Mouse (Mus musculus) C2C12 (cell line): Measurements from ENCODE around the gene Gramd1b. TPM values are rescaled to one million over a fixed set of nuclear protein-coding genes. Genes with fewer than 3 reads are reported as not detected.

Experiments used
- H3K27me3 ChIP-seq: one replicate; pipeline ENCODE4 v1.6.1; 2011; ENCODE audit not compliant: control insufficient read depth, insufficient read depth, insufficient read length
- H3K36me3 ChIP-seq: one replicate; pipeline ENCODE4 v1.6.1; 2011; ENCODE audit not compliant: control insufficient read depth, insufficient read depth
- H3K4me3 ChIP-seq: one replicate; pipeline ENCODE4 v1.5.1; 2011; ENCODE audit warnings: mild to moderate bottlenecking, control low read depth; ENCODE audit not compliant: poor library complexity, insufficient read depth, severe bottlenecking
- H3K79me2 ChIP-seq: one replicate; pipeline ENCODE4 v1.6.1; 2011; ENCODE audit not compliant: control insufficient read depth, insufficient read depth
- H3K79me3 ChIP-seq: one replicate; pipeline ENCODE4 v1.6.1; 2011; ENCODE audit warnings: low read depth, control low read depth
- H3ac ChIP-seq: one replicate; pipeline ENCODE3; 2011; ENCODE audit warnings: low read depth; ENCODE audit not compliant: control insufficient read depth, insufficient read length
- CEBPB ChIP-seq: IDR thresholded peaks from one replicate; pipeline ENCODE4 v1.6.1; 2011; ENCODE audit warnings: low read depth, mild to moderate bottlenecking, control low read depth, moderate library complexity
- CTCF ChIP-seq: IDR thresholded peaks from one replicate; pipeline ENCODE4 v1.5.1; 2011; ENCODE audit not compliant: control insufficient read depth, insufficient read depth, insufficient read length
- FOSL1 ChIP-seq: IDR thresholded peaks from one replicate; pipeline ENCODE4 v1.8.0; 2011; ENCODE audit warnings: mild to moderate bottlenecking, low read length; ENCODE audit not compliant: poor library complexity, insufficient read depth, severe bottlenecking
- MAX ChIP-seq: IDR thresholded peaks from one replicate; pipeline ENCODE4 v1.6.1; 2011; ENCODE audit warnings: mild to moderate bottlenecking, control low read depth
- MYOD1 ChIP-seq: IDR thresholded peaks from one replicate; pipeline ENCODE4 v1.6.1; 2011; ENCODE audit warnings: low read depth; ENCODE audit not compliant: control insufficient read depth, insufficient read length
- MYOG ChIP-seq: IDR thresholded peaks from one replicate; pipeline ENCODE4 v1.6.1; 2011; ENCODE audit not compliant: control insufficient read depth, insufficient read length; ENCODE audit errors: extremely low read depth
- USF1 ChIP-seq: IDR thresholded peaks from one replicate; pipeline ENCODE4 v1.6.1; 2011; ENCODE audit warnings: low read depth, mild to moderate bottlenecking, control low read depth, moderate library complexity
- polyA plus RNA-seq: library from polyadenylated mRNA; unstranded; fragments of >200 nt; fragmentation: generic; extraction: Trizol; gene quantifications from one replicate; pipeline ENCODE4 v1.2.1, GENCODE M21; 2012; ENCODE audit warnings: missing spikeins

The Gramd1b gene
- polyA plus RNA-seq, 1 experiment, result 3.7 TPM

GRCm38 (mm10) chr9:40271075-40271474 is 260.1 kb downstream of the Gramd1b start:
- TF ChIP-seq MAX (no peak), MYOG (no peak), FOSL1 (no peak), CEBPB (no peak)
- Histone ChIP-seq H3ac (no peak overlapping the region), H3K4me3 (no peak overlapping the region), H3K27me3 (peaks cover 3% of the 10 kb centered on the region), H3K79me2 (no peaks in the 10 kb centered on the region), H3K36me3 (no peaks in the 10 kb centered on the region), H3K79me3 (no peaks in the 10 kb centered on the region)

GRCm38 (mm10) chr9:40269880-40270279 is 261.3 kb downstream of the Gramd1b start:
- Histone ChIP-seq H3K79me2 (no peaks in the 10 kb centered on the region), H3K27me3 (peaks cover 3% of the 10 kb centered on the region), H3ac (no peak overlapping the region), H3K79me3 (no peaks in the 10 kb centered on the region), H3K4me3 (no peak overlapping the region), H3K36me3 (no peaks in the 10 kb centered on the region)
- TF ChIP-seq FOSL1, result no peak
- no peak for TF ChIP-seq MYOG
- TF ChIP-seq CTCF, result no peak
- TF ChIP-seq MAX, result no peak
- no peak for TF ChIP-seq MYOD1
- no peak for TF ChIP-seq USF1
- TF ChIP-seq CEBPB, result no peak

GRCm38 (mm10) chr9:40269103-40269861 is 261.9 kb downstream of the Gramd1b start, which contains the start of gene Scn3b:
TSS of gene Scn3b (plus strand) at chr9:40269217.
- H3ac ChIP-seq, result no peak within 1 kb of the TSS
- TF ChIP-seq MYOG (no peak), CTCF (no peak), FOSL1 (no peak), CEBPB (no peak), MAX (no peak), MYOD1 (no peak), USF1 (no peak)
- H3K79me2 ChIP-seq, result no peaks in the 10 kb centered on the region
- H3K79me3 ChIP-seq, result no peaks in the 10 kb centered on the region
- peaks cover 3% of the 10 kb centered on the region for H3K27me3 ChIP-seq
- H3K36me3 ChIP-seq, result no peaks in the 10 kb centered on the region
- H3K4me3 ChIP-seq, result no peak within 1 kb of the TSS

- Histone ChIP-seq H3K4me3 (no peak overlapping the region), H3K79me3 (no peaks in the 10 kb centered on the region), H3K36me3 (no peaks in the 10 kb centered on the region), H3K27me3 (peaks cover 3% of the 10 kb centered on the region), H3K79me2 (no peaks in the 10 kb centered on the region), H3ac (no peak overlapping the region)
- TF ChIP-seq CTCF, result no peak
- TF ChIP-seq MYOG, result no peak
- TF ChIP-seq CEBPB, result no peak
- no peak for TF ChIP-seq USF1
- no peak for TF ChIP-seq MAX
- no peak for TF ChIP-seq MYOD1
- TF ChIP-seq FOSL1, result no peak
Observed at GRCm38 (mm10) chr9:40268748-40269102, 262.5 kb downstream of the Gramd1b start.

- no peaks in the 10 kb centered on the region for H3K79me2 ChIP-seq
- TF ChIP-seq MYOG, result no peak
- no peak overlapping the region for H3K4me3 ChIP-seq
- no peak overlapping the region for H3ac ChIP-seq
- H3K27me3 ChIP-seq, result peaks cover 3% of the 10 kb centered on the region
- no peaks in the 10 kb centered on the region for H3K36me3 ChIP-seq
- H3K79me3 ChIP-seq, result no peaks in the 10 kb centered on the region
Observed at GRCm38 (mm10) chr9:40268040-40268747, 263.0 kb downstream of the Gramd1b start.

DNA sequence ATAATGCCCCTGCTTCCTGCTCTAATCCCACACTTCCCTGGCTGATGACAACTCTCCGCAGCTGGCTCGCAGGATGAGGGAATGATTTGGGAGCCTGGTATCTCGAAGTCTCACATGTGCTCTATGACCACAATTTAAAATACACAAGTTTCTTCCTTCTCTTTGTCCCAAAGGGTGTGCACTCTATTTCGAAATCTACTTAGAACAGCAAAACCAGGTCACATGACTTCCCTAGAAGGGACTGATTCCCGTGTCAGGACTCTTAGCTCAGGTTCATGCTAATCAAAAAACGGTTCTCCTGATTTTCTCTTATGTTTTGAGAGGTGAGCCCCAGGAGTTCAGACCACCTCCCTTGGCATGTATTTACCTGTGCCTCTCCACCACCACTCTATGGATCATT is 267.3 kb downstream of the Gramd1b start:
- no peaks in the 10 kb centered on the region for H3K36me3 ChIP-seq
- TF ChIP-seq MAX (no peak), FOSL1 (no peak), MYOG (no peak), USF1 (no peak), CEBPB (no peak), MYOD1 (no peak), CTCF (no peak)
- H3K79me3 ChIP-seq, result no peaks in the 10 kb centered on the region
- H3K4me3 ChIP-seq, result no peak overlapping the region
- H3K27me3 ChIP-seq, result peaks cover 3% of the 10 kb centered on the region
- H3ac ChIP-seq, result no peak overlapping the region
- no peaks in the 10 kb centered on the region for H3K79me2 ChIP-seq
